Mouse (Mus musculus): ENCODE measurements at regions not wholly inside any gene's neighbourhood (a gene's known extent, or its start where the extent isn't known, plus 50 kb on each side); places are given as distances from the start of the nearest gene placed in this dataset.

GRCm38 (mm10) chr1:176511467-176511866 lies 236.4 kb upstream of the Pld5 start:
- TF ChIP-seq POLR2A (IDR thresholded peaks at IDR 0.05; ENCODE audit: insufficient read depth, low read depth, low read length) (no peak), CTCF (IDR thresholded peaks at IDR 0.05) (no peak)
